Comparison of ENCODE assay signal across 21 mouse cellular contexts in genomic region chr9:104877014-104877413, GRCm38 (mm10).
DNase-seq lines count a peak whose midpoint lies in the region; ATAC-seq and TF ChIP-seq lines count a peak whose summit lies in the region.
"Had no signal": no experiment of that assay in that cellular context is flagged by ENCODE, and none has a peak within 500 bp of the region (broad histone marks: within the 10 kb centered on the region; RNA-seq: fewer than 3 reads in every experiment).

No protein-coding gene starts in this region.

- H3K79me2 ChIP-seq in heart, adult 2 months (replicated peaks; ENCODE audit: control insufficient read depth, insufficient read depth, low read length): no peaks in the 10 kb centered on the region
- no peaks in the 10 kb centered on the region for H3K79me2 ChIP-seq in CH12.LX (replicated peaks; ENCODE audit: control insufficient read depth, extremely low read depth, insufficient read depth, poor library complexity, severe bottlenecking)

- 43% methylated on average over 3 of the region's 3 CpGs for WGBS in heart, adult 2 months
- 84% methylated on average over 3 of the region's 3 CpGs for WGBS in midbrain, embryonic 16.5 days

- no peaks in the 10 kb centered on the region for H3K9me3 ChIP-seq in CH12.LX (replicated peaks; ENCODE audit: low read length)
- no peaks in the 10 kb centered on the region for H3K9me3 ChIP-seq in midbrain, embryonic 16.5 days (replicated peaks; ENCODE audit: control insufficient read depth, low read length, poor library complexity, severe bottlenecking)
- H3K9me3 ChIP-seq: embryonic facial prominence, embryonic 10.5 days; embryonic facial prominence, embryonic 12.5 days; forebrain, embryonic 13.5 days; forebrain, embryonic 15.5 days had no signal

- no peaks in the 10 kb centered on the region for H3K36me3 ChIP-seq in heart, adult 2 months (ENCODE audit: control insufficient read depth, insufficient read depth, low read length)
- H3K36me3 ChIP-seq in CH12.LX (replicated peaks in 1 of 2; ENCODE audit: control insufficient read depth in 1 of 2, insufficient read depth in 1 of 2, low read length in 1 of 2): no peaks in the 10 kb centered on the region
- no peaks in the 10 kb centered on the region for H3K36me3 ChIP-seq in midbrain, embryonic 16.5 days (ENCODE audit: control insufficient read depth, insufficient read depth, low read length)
- H3K36me3 ChIP-seq: embryonic facial prominence, embryonic 10.5 days; embryonic facial prominence, embryonic 12.5 days; forebrain, embryonic 15.5 days had no signal

- no peak overlapping the region for H3K9ac ChIP-seq in heart, adult 2 months (ENCODE audit: low read depth, low read length)
- H3K9ac ChIP-seq in CH12.LX (ENCODE audit: insufficient read depth, low read depth): 0 out of 2 replicates have a peak overlapping the region, but pooled peaks have one; percentile 37
- H3K9ac ChIP-seq in midbrain, embryonic 16.5 days (ENCODE audit: low read depth, low read length): no peak overlapping the region
- H3K9ac ChIP-seq: embryonic facial prominence, embryonic 12.5 days; forebrain, embryonic 13.5 days; forebrain, embryonic 15.5 days; forebrain, postnatal 0 days had no signal

- in situ Hi-C loops in CH12.LX (cut with MboI; ENCODE audit: low pct_ligation_motif_present, low pct_unique_long_range_greater_than_20kb, low sequenced_read_pairs): no loop called here

- DNase-seq in heart, adult 11 months: peak; percentile 49
- DNase-seq in heart, adult 2 months: no peak
- DNase-seq in A20 (ENCODE audit: low read depth, low spot score) (peak; percentile 68), CH12.LX (ENCODE audit: extremely low read depth) (peak; percentile 71)
- DNase-seq in gastrocnemius, adult 2 months: no peak
- DNase-seq: adrenal gland, adult 8-10 months; adrenal gland, postnatal 14 days; adrenal gland, postnatal 36 days; cerebellum, adult 11-12 months; cerebellum, adult 2 months; cerebellum, adult 9-10 months; cerebellum, postnatal 10 days; cerebellum, postnatal 25 days; forebrain, postnatal 0 days had no signal

- no peaks in the 10 kb centered on the region for H3K4me1 ChIP-seq in heart, adult 2 months (ENCODE audit: control insufficient read depth, insufficient read depth, low read length)
- peaks cover 35 to 84% of the 10 kb centered on the region in 2 experiments for H3K4me1 ChIP-seq in CH12.LX (ENCODE audit: control insufficient read depth in 1 of 2, insufficient read depth in 2 of 2)
- no peaks in the 10 kb centered on the region for H3K4me1 ChIP-seq in midbrain, embryonic 16.5 days (ENCODE audit: control insufficient read depth, insufficient read depth, low read length)
- H3K4me1 ChIP-seq: embryonic facial prominence, embryonic 10.5 days; embryonic facial prominence, embryonic 12.5 days; forebrain, embryonic 13.5 days; forebrain, embryonic 15.5 days had no signal

- no peak for TF ChIP-seq EP300 in heart, adult 2 months (IDR thresholded peaks at IDR 0.05; ENCODE audit: insufficient read depth, low read depth, low read length)
- TF ChIP-seq EP300 in CH12.LX (IDR thresholded peaks at IDR 0.05; ENCODE audit: low read length): no peak; the same call in 1 of the 2 replicates

- intact Hi-C loops in heart, adult 2 months (cut with DNase I): no loop called here
- intact Hi-C loops in gastrocnemius, adult 2 months (cut with DNase I): no loop called here

- no peaks in the 10 kb centered on the region for H3K27me3 ChIP-seq in heart, adult 2 months (ENCODE audit: control insufficient read depth, insufficient read depth, low read length)
- H3K27me3 ChIP-seq in CH12.LX (replicated peaks): no peaks in the 10 kb centered on the region
- no peaks in the 10 kb centered on the region for H3K27me3 ChIP-seq in midbrain, embryonic 16.5 days (ENCODE audit: control insufficient read depth, insufficient read depth, low read depth, low read length)
- H3K27me3 ChIP-seq: embryonic facial prominence, embryonic 12.5 days; forebrain, embryonic 13.5 days; forebrain, embryonic 15.5 days had no signal

- H3K4me3 ChIP-seq in heart, adult 2 months: no peak overlapping the region
- no peak overlapping the region for H3K4me3 ChIP-seq in CH12.LX (replicated peaks in 1 of 3; ENCODE audit: low read depth in 2 of 3, low read length in 2 of 3, poor library complexity in 1 of 3)
- H3K4me3 ChIP-seq in midbrain, embryonic 16.5 days (ENCODE audit: low read depth, low read length): no peak overlapping the region
- H3K4me3 ChIP-seq in gastrocnemius, adult 2 months: no peak overlapping the region
- H3K4me3 ChIP-seq: embryonic facial prominence, embryonic 10.5 days; embryonic facial prominence, embryonic 12.5 days; forebrain, embryonic 13.5 days; forebrain, embryonic 15.5 days had no signal

- no peak overlapping the region for H3K27ac ChIP-seq in heart, adult 2 months
- H3K27ac ChIP-seq in CH12.LX (ENCODE audit: insufficient read depth, low read depth): peak overlapping the region; percentile 90
- no peak overlapping the region for H3K27ac ChIP-seq in midbrain, embryonic 16.5 days (ENCODE audit: low read length)
- H3K27ac ChIP-seq in gastrocnemius, adult 2 months: no peak overlapping the region
- H3K27ac ChIP-seq: embryonic facial prominence, embryonic 10.5 days; embryonic facial prominence, embryonic 12.5 days; forebrain, embryonic 13.5 days; forebrain, embryonic 15.5 days had no signal

- no peak for TF ChIP-seq CTCF in heart, adult 2 months (IDR thresholded peaks at IDR 0.05)
- TF ChIP-seq CTCF in CH12.LX (conservative IDR thresholded peaks at IDR 0.05 in 1 of 2, IDR thresholded peaks at IDR 0.05 in 1 of 2; ENCODE audit: low read depth in 2 of 2, low read length in 2 of 2): no peak
- no peak for TF ChIP-seq CTCF in gastrocnemius, adult 2 months (IDR thresholded peaks at IDR 0.05)

- peak overlapping the region; percentile 42; the same call in 1 of the 2 replicates for H3K4me2 ChIP-seq in CH12.LX (ENCODE audit: insufficient read depth, low read depth, poor library complexity, severe bottlenecking)
- no peak overlapping the region for H3K4me2 ChIP-seq in midbrain, embryonic 16.5 days (ENCODE audit: low read length)
- H3K4me2 ChIP-seq: embryonic facial prominence, embryonic 12.5 days; forebrain, embryonic 13.5 days; forebrain, embryonic 15.5 days had no signal

- no peak; the same call in 1 of the 2 replicates for TF ChIP-seq RAD21 in CH12.LX (IDR thresholded peaks at IDR 0.05; ENCODE audit: low read depth, low read length)

- TF ChIP-seq POLR2A in heart, adult 2 months (IDR thresholded peaks at IDR 0.05; ENCODE audit: insufficient read depth, low read depth, low read length): no peak
- no peak for TF ChIP-seq POLR2A in CH12.LX (IDR thresholded peaks at IDR 0.05; ENCODE audit: low read depth, low read length)

- no peak for ATAC-seq in midbrain, embryonic 16.5 days
- ATAC-seq: activated CD4-positive, CD25-positive, alpha-beta regulatory T cell, adult 4 months; CD4-positive, CD25-positive, alpha-beta regulatory T cell, adult 4 months; forebrain, embryonic 13.5 days; forebrain, embryonic 15.5 days; forebrain, postnatal 0 days had no signal

- dilution Hi-C loops in CH12.LX (cut with MboI; ENCODE audit: extremely low pct_ligation_motif_present, extremely low pct_unique_long_range_greater_than_20kb, low sequenced_read_pairs): no loop called here

TF ChIP-seq in CH12.LX, 34 proteins besides CTCF, POLR2A, EP300 and RAD21 (continues in another document):
- TF ChIP-seq BHLHE40 (IDR thresholded peaks at IDR 0.05; ENCODE audit: low read depth, low read length): 0 out of 2 replicates have a peak, but pooled peaks have one; percentile 36
- TF ChIP-seq KAT2A (IDR thresholded peaks at IDR 0.05; ENCODE audit: insufficient replicate concordance, low read length): no peak
- TF ChIP-seq PAX5 (IDR thresholded peaks at IDR 0.05; ENCODE audit: low read length): no peak
- no peak for TF ChIP-seq ZKSCAN1 (IDR thresholded peaks at IDR 0.05; ENCODE audit: borderline replicate concordance, low read depth, low read length)
- 0 out of 2 replicates have a peak, but pooled peaks have one; percentile 40 for TF ChIP-seq TCF12 (IDR thresholded peaks at IDR 0.05; ENCODE audit: low read depth, low read length)
- no peak for TF ChIP-seq E2F4 (IDR thresholded peaks at IDR 0.05; ENCODE audit: insufficient replicate concordance, low read depth, low read length)
- TF ChIP-seq USF2 (conservative IDR thresholded peaks at IDR 0.05; ENCODE audit: low read depth, low read length): peak; percentile 40
- no peak for TF ChIP-seq RCOR1 (conservative IDR thresholded peaks at IDR 0.05; ENCODE audit: low read depth, low read length)
- no peak for TF ChIP-seq GABPA (IDR thresholded peaks at IDR 0.05; ENCODE audit: insufficient replicate concordance, low read depth, low read length)
- no peak for TF ChIP-seq UBTF (IDR thresholded peaks at IDR 0.05; ENCODE audit: low read depth, low read length)
- peak; percentile 63 for TF ChIP-seq USF1 (IDR thresholded peaks at IDR 0.05; ENCODE audit: low read depth, low read length)
- TF ChIP-seq ETS1 (conservative IDR thresholded peaks at IDR 0.05; ENCODE audit: low read depth, low read length): peak; percentile 29; the same call in 1 of the 2 replicates
- TF ChIP-seq SMC3 (IDR thresholded peaks at IDR 0.05; ENCODE audit: low read depth, low read length): no peak
- peak; percentile 51; the same call in 1 of the 2 replicates for TF ChIP-seq JUND (conservative IDR thresholded peaks at IDR 0.05; ENCODE audit: low read depth, low read length)
- peak; percentile 70; the same call in 1 of the 2 replicates for TF ChIP-seq MYC (IDR thresholded peaks at IDR 0.05; ENCODE audit: low read depth, low read length)
- TF ChIP-seq NRF1 (IDR thresholded peaks at IDR 0.05; ENCODE audit: low read depth, low read length): no peak
- TF ChIP-seq MAZ (IDR thresholded peaks at IDR 0.05; ENCODE audit: low read depth, low read length): no peak
- no peak for TF ChIP-seq NELFE (IDR thresholded peaks at IDR 0.05; ENCODE audit: low read depth, low read length)
- TF ChIP-seq MEF2A (IDR thresholded peaks at IDR 0.05; ENCODE audit: borderline replicate concordance, low read depth, low read length): peak; percentile 51; the same call in 1 of the 2 replicates
- TF ChIP-seq SIN3A (IDR thresholded peaks at IDR 0.05; ENCODE audit: low read length): no peak
- TF ChIP-seq MAFK (IDR thresholded peaks at IDR 0.05; ENCODE audit: insufficient replicate concordance, low read length): no peak
- TF ChIP-seq TBP (conservative IDR thresholded peaks at IDR 0.05; ENCODE audit: low read depth, low read length): 0 out of 2 replicates have a peak, but pooled peaks have one; percentile 28
- TF ChIP-seq CHD2 (IDR thresholded peaks at IDR 0.05; ENCODE audit: low read length): no peak
- peak; percentile 63; the same call in 1 of the 2 replicates for TF ChIP-seq MAX (IDR thresholded peaks at IDR 0.05; ENCODE audit: low read length)
- no peak for TF ChIP-seq JUN (IDR thresholded peaks at IDR 0.05; ENCODE audit: insufficient read depth, low read depth, low read length)
- no peak for TF ChIP-seq ZMIZ1 (IDR thresholded peaks at IDR 0.05; ENCODE audit: low read depth, low read length)
- no peak for TF ChIP-seq HCFC1 (IDR thresholded peaks at IDR 0.05; ENCODE audit: low read depth, low read length)

Comparison
In these comparisons a context has a peak if more than half of its experiments do, and no peak if none do; other contexts are left out.
1. DNase-seq: peak in heart, adult 11 months (single experiment), A20 (single experiment) and CH12.LX (single experiment); none in heart, adult 2 months (0 of 2) and gastrocnemius, adult 2 months (single experiment).